Comparison of ENCODE assay signal across 13 mouse cellular contexts in the genomic region with DNA sequence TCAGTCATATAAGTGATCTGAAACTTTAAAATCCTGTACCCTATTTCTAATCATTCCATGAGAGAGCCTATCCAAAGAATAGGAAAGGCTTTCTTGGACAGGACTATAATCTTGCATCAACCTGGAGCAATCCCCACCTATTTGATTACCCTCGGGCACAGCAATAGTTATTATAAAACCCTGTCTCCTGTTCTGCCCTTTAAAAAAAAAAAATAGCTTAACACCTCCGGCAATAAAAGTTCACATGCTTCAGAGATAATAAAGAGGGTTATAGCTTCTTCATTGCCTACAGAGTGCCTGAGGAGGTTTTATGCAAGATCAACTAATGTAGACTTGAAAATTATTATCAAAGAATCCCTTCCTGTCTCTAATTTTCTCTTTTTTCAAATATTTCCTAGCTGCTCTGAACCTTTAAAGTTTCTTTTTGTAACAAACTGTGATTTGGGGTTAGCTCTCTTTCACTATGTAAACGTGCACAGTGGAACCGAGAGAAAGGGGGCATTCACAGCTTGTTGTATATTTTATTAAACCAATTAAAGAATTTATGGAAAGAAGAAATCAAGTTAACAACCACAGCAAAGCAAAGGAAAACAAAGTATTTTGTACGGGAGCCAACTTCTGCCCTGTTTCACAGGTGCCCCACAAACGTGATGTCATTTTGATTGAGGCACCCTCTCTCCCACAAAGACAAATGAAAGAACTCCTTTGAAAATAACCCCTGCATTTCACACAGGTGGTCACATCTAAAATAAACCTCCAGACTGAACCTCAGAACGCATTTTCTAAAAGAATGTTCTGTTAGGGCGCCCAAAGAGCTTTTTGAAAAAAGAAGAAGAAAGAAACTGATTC.
"Had no signal": no experiment of that assay in that cellular context is flagged by ENCODE, and none has a peak within 500 bp of the region (broad histone marks: within the 10 kb centered on the region; RNA-seq: fewer than 3 reads in every experiment).

No protein-coding gene starts in this region.

- H3K4me3 ChIP-seq: kidney, embryonic 15.5 days; layer of hippocampus, adult 2 months; liver, embryonic 13.5 days; lung, embryonic 15.5 days; midbrain, embryonic 12.5 days; myocyte; neural tube, embryonic 15.5 days had no signal

- ATAC-seq: liver, postnatal 0 days had no signal

- H3K9me3 ChIP-seq: kidney, embryonic 15.5 days; liver, embryonic 13.5 days; lung, embryonic 15.5 days; midbrain, embryonic 12.5 days; neural tube, embryonic 15.5 days had no signal

- H3K27ac ChIP-seq: kidney, embryonic 15.5 days; layer of hippocampus, adult 2 months; liver, embryonic 13.5 days; lung, embryonic 15.5 days; midbrain, embryonic 12.5 days; neural tube, embryonic 15.5 days; stomach, postnatal 0 days had no signal

- H3K27me3 ChIP-seq: kidney, embryonic 15.5 days; liver, embryonic 13.5 days; lung, embryonic 15.5 days; midbrain, embryonic 12.5 days; neural tube, embryonic 15.5 days had no signal

- H3K4me2 ChIP-seq: kidney, embryonic 15.5 days; liver, embryonic 13.5 days; lung, embryonic 15.5 days; midbrain, embryonic 12.5 days; neural tube, embryonic 15.5 days had no signal

- H3K9ac ChIP-seq: kidney, embryonic 15.5 days; liver, embryonic 13.5 days; liver, postnatal 0 days; lung, embryonic 15.5 days; midbrain, embryonic 12.5 days; neural tube, embryonic 15.5 days had no signal

- H3K4me1 ChIP-seq: kidney, embryonic 15.5 days; liver, embryonic 13.5 days; lung, embryonic 15.5 days; midbrain, embryonic 12.5 days; neural tube, embryonic 15.5 days had no signal

- DNase-seq: kidney, adult 2 months; kidney, postnatal 25 days; liver; liver, embryonic 13.5 days; liver, postnatal 0 days; thymus, postnatal 4 days had no signal

- H3K36me3 ChIP-seq: kidney, embryonic 15.5 days; liver, embryonic 13.5 days; lung, embryonic 15.5 days; midbrain, embryonic 12.5 days; neural tube, embryonic 15.5 days had no signal
